24 mouse cellular contexts compared by ENCODE assay signal in the genomic region with DNA sequence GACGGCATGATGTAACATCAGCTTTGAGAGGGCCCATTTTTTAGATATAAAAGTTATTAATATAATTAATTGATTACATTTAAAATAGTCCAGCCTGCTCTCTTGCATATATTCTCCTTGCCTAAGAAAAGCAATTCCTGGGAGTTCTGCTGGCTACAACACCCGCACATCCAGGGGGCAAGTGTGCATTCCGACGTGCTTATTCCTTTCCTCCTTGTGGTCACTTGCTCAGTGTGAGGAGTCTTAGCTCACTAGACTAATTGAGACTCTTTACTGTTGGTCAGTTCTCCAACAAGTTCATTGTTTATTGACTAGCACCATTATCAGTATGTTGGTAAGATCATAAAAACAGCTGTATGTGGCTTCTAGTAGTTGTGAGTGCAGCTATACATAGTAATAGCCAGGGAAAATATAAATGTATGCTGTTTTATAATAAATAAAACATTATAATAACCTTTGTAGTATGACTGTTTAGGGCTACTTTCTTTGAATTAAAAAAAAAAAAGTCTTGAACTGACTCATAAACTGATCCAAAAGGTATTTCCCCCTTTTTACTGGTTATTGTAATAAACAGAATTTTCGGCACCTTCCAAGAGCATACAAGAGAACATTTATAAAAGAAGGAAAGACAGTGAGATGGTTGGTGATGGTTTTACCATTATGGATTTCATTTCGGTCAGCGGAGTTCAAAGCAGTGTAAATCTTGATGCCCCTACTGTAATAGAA. TPM values are rescaled to one million over a fixed set of nuclear protein-coding genes. Genes with fewer than 3 reads are reported as not detected.
DNase-seq lines count a peak whose midpoint lies in the region; TF ChIP-seq lines count a peak whose summit lies in the region.
"Had no signal": no experiment of that assay in that cellular context is flagged by ENCODE, and none has a peak within 500 bp of the region (broad histone marks: within the 10 kb centered on the region; RNA-seq: fewer than 3 reads in every experiment).

No protein-coding gene starts in this region.

- intact Hi-C loops in left cerebral cortex, adult 2 months (cut with DNase I), result no loop called here

- H3K9ac ChIP-seq in CH12.LX (ENCODE audit: insufficient read depth, low read depth), result peak overlapping the region; percentile 68; the same call in 1 of the 2 replicates
- H3K9ac ChIP-seq: embryonic facial prominence, embryonic 12.5 days; embryonic facial prominence, embryonic 15.5 days; forebrain, embryonic 12.5 days; forebrain, embryonic 15.5 days; hindbrain, embryonic 12.5 days; intestine, embryonic 15.5 days had no signal

- H3K36me3 ChIP-seq in CH12.LX (replicated peaks in 1 of 2; ENCODE audit: control insufficient read depth in 1 of 2, insufficient read depth in 1 of 2, low read length in 1 of 2), result peaks cover 0 to 25% of the 10 kb centered on the region in 2 experiments
- H3K36me3 ChIP-seq: embryonic facial prominence, embryonic 12.5 days; embryonic facial prominence, embryonic 15.5 days; forebrain, embryonic 12.5 days; forebrain, embryonic 15.5 days; hindbrain, embryonic 12.5 days; intestine, embryonic 15.5 days had no signal

- TF ChIP-seq EP300 in CH12.LX (IDR thresholded peaks at IDR 0.05; ENCODE audit: low read length), result peak; percentile 50; the same call in 1 of the 2 replicates

- peaks cover 16 to 62% of the 10 kb centered on the region in 2 experiments for H3K4me1 ChIP-seq in CH12.LX (ENCODE audit: control insufficient read depth in 1 of 2, insufficient read depth in 2 of 2)
- peaks cover 58% of the 10 kb centered on the region for H3K4me1 ChIP-seq in bone marrow macrophage, adult 2 months (ENCODE audit: control insufficient read depth, insufficient read depth, low read length)
- H3K4me1 ChIP-seq: embryonic facial prominence, embryonic 12.5 days; embryonic facial prominence, embryonic 15.5 days; forebrain, embryonic 12.5 days; hindbrain, embryonic 12.5 days; intestine, embryonic 15.5 days had no signal

- TF ChIP-seq RAD21 in CH12.LX (IDR thresholded peaks at IDR 0.05; ENCODE audit: low read depth, low read length), result no peak

- no peaks in the 10 kb centered on the region for H3K27me3 ChIP-seq in CH12.LX (replicated peaks)
- H3K27me3 ChIP-seq: embryonic facial prominence, embryonic 12.5 days; embryonic facial prominence, embryonic 15.5 days; forebrain, embryonic 12.5 days; forebrain, embryonic 15.5 days; hindbrain, embryonic 12.5 days; intestine, embryonic 15.5 days had no signal

- peak; percentile 49 for DNase-seq in A20 (ENCODE audit: low read depth, low spot score)
- no peak for DNase-seq in CH12.LX (ENCODE audit: extremely low read depth)
- no peak for DNase-seq in cerebellum, postnatal 36 days
- no peak for DNase-seq in left cerebral cortex, adult 2 months (ENCODE audit: extremely low spot score in 1 of 2, low spot score in 2 of 2)
- DNase-seq in cerebellum, adult 11-12 months, result no peak
- DNase-seq: adrenal gland, adult 2 months; adrenal gland, postnatal 14 days; B cell, adult 2 months; cerebellum, adult 2 months; cerebellum, adult 9-11 months; gastrocnemius, postnatal 10 days; heart, adult 11 months; kidney, adult 11 months; kidney, adult 8-10 months had no signal

- no peak for TF ChIP-seq POLR2A in CH12.LX (IDR thresholded peaks at IDR 0.05; ENCODE audit: low read depth, low read length)
- TF ChIP-seq POLR2A in bone marrow macrophage, adult 2 months (IDR thresholded peaks at IDR 0.05; ENCODE audit: borderline replicate concordance, low read depth, low read length), result no peak

- no peak for TF ChIP-seq CTCF in CH12.LX (conservative IDR thresholded peaks at IDR 0.05 in 1 of 2, IDR thresholded peaks at IDR 0.05 in 1 of 2; ENCODE audit: low read depth in 2 of 2, low read length in 2 of 2)
- no peak for TF ChIP-seq CTCF in bone marrow macrophage, adult 2 months (IDR thresholded peaks at IDR 0.05; ENCODE audit: low read depth, low read length)
- TF ChIP-seq CTCF in left cerebral cortex, adult 2 months (IDR thresholded peaks at IDR 0.05), result no peak

- peak overlapping the region; percentile 87 for H3K27ac ChIP-seq in CH12.LX (ENCODE audit: insufficient read depth, low read depth)
- peak overlapping the region; percentile 94; the same call in 1 of the 2 replicates for H3K27ac ChIP-seq in bone marrow macrophage, adult 2 months (ENCODE audit: insufficient read depth, low read depth, low read length)
- H3K27ac ChIP-seq in left cerebral cortex, adult 2 months, result no peak overlapping the region
- H3K27ac ChIP-seq: embryonic facial prominence, embryonic 12.5 days; embryonic facial prominence, embryonic 15.5 days; forebrain, embryonic 12.5 days; forebrain, embryonic 15.5 days; hindbrain, embryonic 12.5 days; intestine, embryonic 15.5 days had no signal

- in situ Hi-C loops in CH12.LX (cut with MboI; ENCODE audit: low pct_ligation_motif_present, low pct_unique_long_range_greater_than_20kb, low sequenced_read_pairs), result no loop called here

- dilution Hi-C loops in CH12.LX (cut with MboI; ENCODE audit: extremely low pct_ligation_motif_present, extremely low pct_unique_long_range_greater_than_20kb, low sequenced_read_pairs), result no loop called here

- H3K4me3 ChIP-seq in CH12.LX (replicated peaks in 1 of 3; ENCODE audit: low read depth in 2 of 3, low read length in 2 of 3, poor library complexity in 1 of 3), result peak overlapping the region in 2 of 3 experiments; percentile 12 to 33
- no peak overlapping the region for H3K4me3 ChIP-seq in bone marrow macrophage, adult 2 months (ENCODE audit: insufficient read depth, low read length)
- H3K4me3 ChIP-seq in left cerebral cortex, adult 2 months, result no peak overlapping the region
- H3K4me3 ChIP-seq: embryonic facial prominence, embryonic 12.5 days; embryonic facial prominence, embryonic 15.5 days; erythroblast, embryonic 14.5 days; forebrain, embryonic 12.5 days; forebrain, embryonic 15.5 days; hindbrain, embryonic 12.5 days; intestine, embryonic 15.5 days had no signal

- peaks cover 77% of the 10 kb centered on the region for H3K79me2 ChIP-seq in CH12.LX (replicated peaks; ENCODE audit: control insufficient read depth, extremely low read depth, insufficient read depth, poor library complexity, severe bottlenecking)

- H3K4me2 ChIP-seq in CH12.LX (ENCODE audit: insufficient read depth, low read depth, poor library complexity, severe bottlenecking), result peak overlapping the region; percentile 99
- H3K4me2 ChIP-seq: embryonic facial prominence, embryonic 12.5 days; embryonic facial prominence, embryonic 15.5 days; forebrain, embryonic 12.5 days; forebrain, embryonic 15.5 days; heart, embryonic 11.5 days; hindbrain, embryonic 12.5 days; intestine, embryonic 15.5 days had no signal

- H3K9me3 ChIP-seq in CH12.LX (replicated peaks; ENCODE audit: low read length), result no peaks in the 10 kb centered on the region
- H3K9me3 ChIP-seq: embryonic facial prominence, embryonic 12.5 days; embryonic facial prominence, embryonic 15.5 days; forebrain, embryonic 12.5 days; forebrain, embryonic 15.5 days; hindbrain, embryonic 12.5 days; intestine, embryonic 15.5 days had no signal

TF ChIP-seq in CH12.LX, 34 proteins besides CTCF, POLR2A, EP300 and RAD21:
- peak; percentile 56 for TF ChIP-seq IRF4 (IDR thresholded peaks at IDR 0.05; ENCODE audit: low read depth, low read length)
- no peak for TF ChIP-seq USF1 (IDR thresholded peaks at IDR 0.05; ENCODE audit: low read depth, low read length)
- no peak for TF ChIP-seq TCF12 (IDR thresholded peaks at IDR 0.05; ENCODE audit: low read depth, low read length)
- TF ChIP-seq UBTF (IDR thresholded peaks at IDR 0.05; ENCODE audit: low read depth, low read length), result no peak
- TF ChIP-seq ELF1 (IDR thresholded peaks at IDR 0.05; ENCODE audit: low read depth, low read length), result no peak
- 0 out of 2 replicates have a peak, but pooled peaks have one; percentile 56 for TF ChIP-seq JUND (conservative IDR thresholded peaks at IDR 0.05; ENCODE audit: low read depth, low read length)
- no peak for TF ChIP-seq MAFK (IDR thresholded peaks at IDR 0.05; ENCODE audit: insufficient replicate concordance, low read length)
- 0 out of 2 replicates have a peak, but pooled peaks have one; percentile 33 for TF ChIP-seq SIN3A (IDR thresholded peaks at IDR 0.05; ENCODE audit: low read length)
- TF ChIP-seq GABPA (IDR thresholded peaks at IDR 0.05; ENCODE audit: insufficient replicate concordance, low read depth, low read length), result no peak
- no peak for TF ChIP-seq MXI1 (IDR thresholded peaks at IDR 0.05; ENCODE audit: low read depth, low read length)
- peak; percentile 89 for TF ChIP-seq ZNF384 (IDR thresholded peaks at IDR 0.05; ENCODE audit: low read depth, low read length)

RNA-seq across cellular contexts. Expression of gene Rasgrp3, which starts 35.4 kb away (rescaled TPM):
- total RNA-seq in CH12.LX (2012; rRNA removed), result 79.6 and 115 TPM in 2 replicates
- total RNA-seq in CH12.LX (2014; rRNA removed), result 164 and 166 TPM in 2 replicates
- 161 and 162 TPM in 2 replicates for polyA plus RNA-seq in CH12.LX (2012; ENCODE audit: insufficient read length, low read depth)
- polyA plus RNA-seq in bone marrow macrophage, adult 2 months (2012; ENCODE audit: insufficient read depth, insufficient read length, missing spikeins), result 17.7 and 19.4 TPM in 2 replicates
- 1 to 10 TPM; 7.4 to 9.0 TPM for total RNA-seq in left cerebral cortex, adult 2 months (2021)
- total RNA-seq: common myeloid progenitor, adult 5-6 weeks had no signal
- polyA plus RNA-seq: erythroblast, embryonic 14.5 days had no signal

Comparison
In these comparisons a context has a peak if more than half of its experiments do, and no peak if none do; other contexts are left out.
1. H3K4me3 ChIP-seq: peak in CH12.LX (2 of 3); none in bone marrow macrophage, adult 2 months (single experiment) and left cerebral cortex, adult 2 months (single experiment).
2. RNA of gene Rasgrp3, which starts 35.4 kb away (total RNA-seq): 79.6 to 166 TPM in CH12.LX; 7.4 to 9.0 TPM in left cerebral cortex, adult 2 months; every median in the first group is over 4 times any median in the second.